Mouse (Mus musculus): ENCODE results near the gene Erh. TPM values are rescaled to one million over a fixed set of nuclear protein-coding genes. Genes with fewer than 3 reads are reported as not detected.

Gene Erh
- 265 and 347 TPM in 2 replicates for polyA plus RNA-seq (2016; fragmentation: Nextera tagmentation; extraction: Ambion mirVana)

DNA sequence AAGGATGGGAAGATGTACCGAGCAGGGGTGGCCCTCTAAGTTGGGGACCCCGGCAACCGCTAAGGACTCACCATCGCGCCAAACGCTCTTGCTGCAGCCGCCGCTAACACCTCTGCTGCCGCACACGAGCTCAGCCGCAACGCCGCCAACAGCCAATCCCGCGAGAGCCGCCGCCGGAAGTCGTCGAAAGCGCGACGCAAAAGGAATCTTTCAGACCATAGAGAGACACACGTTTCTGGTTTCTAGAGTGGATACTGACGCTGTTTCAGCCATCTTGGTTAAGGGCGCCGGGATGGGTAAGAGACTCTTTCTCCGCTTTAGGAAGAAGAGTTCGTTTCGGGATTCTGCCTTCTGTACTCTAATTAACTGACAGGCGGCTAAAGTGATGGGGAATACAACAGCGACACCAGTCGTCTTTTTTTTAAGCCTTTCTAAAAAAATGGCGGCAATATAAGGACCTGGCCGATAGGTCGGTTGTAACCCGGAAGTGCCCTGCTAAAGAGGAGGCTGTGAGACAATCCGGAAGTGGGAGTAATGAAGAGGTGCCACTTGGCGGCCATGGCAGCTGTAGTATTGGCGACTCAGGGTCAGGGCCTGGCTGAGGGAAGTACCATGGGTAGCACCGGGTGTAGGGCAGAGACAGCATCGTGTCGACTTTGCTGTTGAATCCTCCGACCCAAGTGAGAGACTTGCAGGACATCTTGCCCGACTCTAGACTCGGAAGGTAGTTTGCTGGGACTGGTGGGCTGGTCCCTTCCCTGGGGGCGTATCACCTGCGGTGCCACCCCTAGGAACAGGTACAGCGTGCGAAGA lies at the start of gene Erh, which contains the start of gene Slc39a9:
Gene Erh (minus strand): TSS at position 649 of the 813 bp plus-strand sequence.
Gene Slc39a9 (plus strand): TSS at position 191 of the 813 bp plus-strand sequence.
- Histone ChIP-seq H3K4me3 (peak within 1 kb of the TSS; percentile 99), H3K27ac (peak within 1 kb of the TSS; percentile 98), H3K4me1 (peaks cover 28% of the 10 kb centered on the region), H3K9me3 (no peaks in the 10 kb centered on the region), H3K36me3 (peaks cover 38% of the 10 kb centered on the region), H3K27me3 (ENCODE audit: insufficient read depth, poor library complexity, severe bottlenecking) (no peaks in the 10 kb centered on the region)
- DNase-seq (ENCODE audit: low spot score) = peak; percentile 97
- WGBS = under 1% methylated on average over 50 of the region's 50 CpGs

DNA sequence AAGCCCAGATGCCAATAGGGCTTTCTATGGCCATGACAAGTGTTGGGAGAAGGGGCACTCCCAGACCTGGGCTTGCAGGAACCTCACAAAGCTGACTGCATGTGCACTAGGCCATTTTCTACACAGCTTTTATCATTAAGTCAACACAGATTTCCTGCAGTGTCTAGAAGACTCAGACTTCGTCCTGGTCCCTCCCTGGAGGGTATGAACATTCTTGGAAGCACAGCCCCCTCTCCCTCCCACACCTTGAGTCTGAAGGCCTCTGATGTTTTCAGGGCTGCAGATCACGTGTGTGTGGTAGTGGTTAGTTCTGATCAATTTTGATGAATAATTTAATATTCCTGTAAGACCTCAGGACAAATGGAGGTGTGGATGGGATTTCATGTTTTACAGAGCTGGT lies 49.6 kb upstream of the Erh start:
- Histone ChIP-seq H3K36me3 (no peaks in the 10 kb centered on the region), H3K4me1 (peaks cover 33% of the 10 kb centered on the region), H3K4me3 (0 out of 2 replicates have a peak overlapping the region, but pooled peaks have one; percentile 59), H3K27me3 (ENCODE audit: insufficient read depth, poor library complexity, severe bottlenecking) (peaks cover 79% of the 10 kb centered on the region), H3K9me3 (no peaks in the 10 kb centered on the region), H3K27ac (no peak overlapping the region)
- DNase-seq (ENCODE audit: low spot score) = no peak
- WGBS = 34% methylated on average over 2 of the region's 2 CpGs

DNA sequence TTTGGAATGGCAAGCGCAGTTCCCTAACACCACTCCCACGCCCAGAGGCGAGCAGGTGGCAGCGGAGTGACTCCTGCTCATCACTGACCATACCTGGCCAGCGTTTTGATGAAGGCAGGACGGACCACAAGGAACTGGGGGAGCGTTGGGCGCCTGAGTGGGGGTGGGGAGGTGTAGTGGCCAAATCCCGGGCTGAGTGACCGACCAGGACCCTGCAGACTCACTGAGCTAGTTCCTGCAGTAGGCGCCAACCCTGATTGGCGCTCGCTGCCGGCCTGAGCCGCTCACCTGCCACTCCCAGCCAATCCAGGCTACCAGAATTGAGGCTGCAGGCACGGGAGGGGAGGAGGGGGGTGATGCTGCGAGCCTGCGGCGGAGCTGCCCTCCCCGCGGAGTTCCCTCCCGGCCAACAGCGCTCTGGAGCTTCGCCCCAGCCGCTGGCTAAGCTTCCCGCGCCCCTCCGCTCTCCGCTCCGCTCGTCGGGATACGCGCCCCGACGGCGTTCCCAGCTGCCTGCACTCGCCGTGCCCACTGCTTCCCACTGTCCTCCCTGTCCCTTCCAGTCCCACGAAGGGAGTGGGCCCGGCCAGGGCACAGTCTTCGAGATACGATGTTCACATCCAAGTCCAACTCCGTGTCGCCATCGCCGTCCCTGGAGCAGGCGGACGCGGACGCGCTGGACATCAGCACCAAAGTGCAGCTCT lies 48.3 kb upstream of the Erh start, which contains the start of gene Plekhd1:
Gene Plekhd1 (plus strand): TSS at position 323 of the 704 bp plus-strand sequence.
- H3K27me3 ChIP-seq (ENCODE audit: insufficient read depth, poor library complexity, severe bottlenecking) = peaks cover 79% of the 10 kb centered on the region
- 1% methylated on average over 52 of the region's 52 CpGs for WGBS
- H3K9me3 ChIP-seq = no peaks in the 10 kb centered on the region
- no peak for DNase-seq (ENCODE audit: low spot score)
- peaks cover 33% of the 10 kb centered on the region for H3K4me1 ChIP-seq
- H3K27ac ChIP-seq = peak within 1 kb of the TSS; percentile 43
- H3K36me3 ChIP-seq = no peaks in the 10 kb centered on the region
- peak within 1 kb of the TSS; percentile 59 for H3K4me3 ChIP-seq

DNA sequence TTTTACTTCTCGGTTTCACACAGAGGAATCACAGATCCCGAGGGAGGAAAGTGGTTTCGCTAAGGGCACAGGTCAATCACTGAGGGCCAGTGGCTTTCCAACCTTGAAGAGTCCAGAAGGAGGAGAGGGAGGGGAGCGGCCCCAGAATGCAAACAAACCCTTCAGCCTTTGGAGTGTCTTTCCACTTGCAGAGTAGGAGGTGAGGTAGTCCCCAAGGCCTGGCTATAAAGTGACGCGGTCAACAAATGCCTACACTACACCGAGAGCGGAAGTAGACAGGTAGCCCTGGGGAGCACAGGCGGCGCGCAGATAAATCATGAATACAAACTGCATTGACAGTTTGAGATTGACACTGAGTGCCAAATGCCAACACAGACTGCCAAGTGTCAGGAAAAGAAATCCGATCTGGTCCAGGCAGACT lies 47.5 kb upstream of the Erh start:
- WGBS = 8% methylated on average over 12 of the region's 12 CpGs
- no peak for DNase-seq (ENCODE audit: low spot score)

DNA sequence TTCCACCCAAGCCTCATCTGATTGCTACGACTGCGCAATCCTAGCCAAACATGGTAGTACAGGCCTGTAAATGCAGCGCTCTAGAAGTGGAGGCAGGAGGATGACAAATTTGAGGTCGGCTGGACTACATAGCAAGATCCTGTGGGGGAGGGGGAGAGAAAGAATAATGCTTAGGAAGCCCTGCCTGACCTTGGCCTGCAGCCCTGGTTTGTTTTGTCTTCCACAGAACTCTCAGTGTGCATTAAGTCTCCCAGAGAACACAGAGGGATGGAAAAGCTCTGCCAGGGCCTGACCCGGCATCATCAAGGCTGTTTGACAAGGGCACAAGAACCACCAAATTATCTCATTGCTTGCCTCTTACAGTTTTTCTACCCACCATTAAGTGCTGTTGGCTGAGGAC lies 45.6 kb upstream of the Erh start:
- no peak overlapping the region for H3K27ac ChIP-seq
- no peak overlapping the region for H3K4me3 ChIP-seq
- DNase-seq (ENCODE audit: low spot score) = no peak
- no peaks in the 10 kb centered on the region for H3K36me3 ChIP-seq
- H3K9me3 ChIP-seq = no peaks in the 10 kb centered on the region
- H3K4me1 ChIP-seq = peaks cover 29% of the 10 kb centered on the region
- 64% methylated on average over 5 of the region's 5 CpGs for WGBS
- H3K27me3 ChIP-seq (ENCODE audit: insufficient read depth, poor library complexity, severe bottlenecking) = peaks cover 56% of the 10 kb centered on the region

More for the DNA sequence above, 47.5 kb upstream of the Erh start:
- Histone ChIP-seq H3K27ac (no peak overlapping the region), H3K9me3 (no peaks in the 10 kb centered on the region), H3K4me1 (peaks cover 33% of the 10 kb centered on the region), H3K36me3 (no peaks in the 10 kb centered on the region), H3K27me3 (ENCODE audit: insufficient read depth, poor library complexity, severe bottlenecking) (peaks cover 73% of the 10 kb centered on the region), H3K4me3 (peak overlapping the region; percentile 59)

DNA sequence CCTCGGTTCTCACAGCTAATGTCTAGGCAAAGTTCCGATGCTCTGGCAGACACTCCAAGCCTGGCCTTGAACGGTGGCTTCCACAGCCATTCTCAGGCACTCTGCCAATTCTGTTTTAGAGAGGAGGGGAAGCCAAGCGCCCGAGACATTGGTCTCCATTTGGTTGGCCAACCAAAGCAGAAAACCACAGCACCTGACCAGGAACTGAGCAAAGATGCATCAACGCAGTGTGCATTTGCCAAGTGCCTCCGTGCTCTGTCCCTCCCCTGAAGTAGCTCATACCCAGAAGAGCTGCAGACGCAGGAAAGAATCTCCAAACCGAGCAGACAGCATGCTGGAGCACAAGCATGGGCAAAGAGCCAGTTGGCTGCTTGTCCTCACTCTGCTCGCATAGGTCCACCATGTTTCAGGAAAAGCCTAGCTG lies 43.7 kb upstream of the Erh start:
- Histone ChIP-seq H3K9me3 (no peaks in the 10 kb centered on the region), H3K27ac (no peak overlapping the region), H3K4me1 (peaks cover 13% of the 10 kb centered on the region), H3K4me3 (no peak overlapping the region), H3K27me3 (ENCODE audit: insufficient read depth, poor library complexity, severe bottlenecking) (peaks cover 37% of the 10 kb centered on the region), H3K36me3 (no peaks in the 10 kb centered on the region)
- 79% methylated on average over 10 of the region's 10 CpGs for WGBS
- DNase-seq (ENCODE audit: low spot score) = no peak

DNA sequence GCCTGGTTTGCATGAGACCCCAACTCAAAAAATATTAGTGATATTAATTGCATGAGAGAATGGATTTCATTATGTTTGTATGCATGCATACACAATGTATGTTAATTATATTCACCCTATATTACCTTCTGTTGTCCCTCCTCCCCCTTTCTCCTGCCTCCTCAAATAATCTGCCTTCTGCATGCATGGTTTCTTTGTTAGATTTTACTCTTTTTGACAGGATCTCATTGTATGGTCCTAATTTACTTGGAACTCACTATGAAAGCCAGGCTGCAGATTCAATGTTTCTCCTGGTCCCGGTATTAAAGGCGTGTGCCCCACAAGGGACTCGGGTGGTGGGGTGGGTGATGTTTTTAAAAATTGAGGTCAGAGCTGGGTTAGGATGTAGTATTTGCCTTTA lies 40.2 kb upstream of the Erh start:
- WGBS = 94% methylated on average over 3 of the region's 3 CpGs

DNA sequence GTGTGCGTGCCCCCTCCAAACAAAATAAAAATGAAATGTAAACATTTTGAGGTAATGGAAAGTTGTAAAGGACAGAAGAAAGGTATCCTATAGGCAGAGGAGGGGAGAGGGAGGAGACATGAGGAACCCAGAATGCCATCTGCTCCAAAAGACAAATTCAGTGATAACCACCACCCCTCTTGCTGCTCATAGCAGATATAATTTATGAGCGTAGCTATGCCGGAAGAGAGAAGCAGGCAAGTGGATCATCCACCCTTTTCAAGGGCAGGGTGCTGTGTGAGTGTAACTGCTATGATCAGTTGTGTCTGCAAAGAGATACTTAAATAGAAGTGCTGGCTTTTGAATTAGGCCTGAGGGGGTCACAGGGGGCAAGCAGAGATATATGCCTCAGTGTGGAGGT lies 39.4 kb upstream of the Erh start:
- no peak for DNase-seq (ENCODE audit: low spot score)
- no peaks in the 10 kb centered on the region for H3K27me3 ChIP-seq (ENCODE audit: insufficient read depth, poor library complexity, severe bottlenecking)
- H3K4me1 ChIP-seq = no peaks in the 10 kb centered on the region
- 86% methylated on average over 3 of the region's 3 CpGs for WGBS
- H3K9me3 ChIP-seq = no peaks in the 10 kb centered on the region
- no peak overlapping the region for H3K4me3 ChIP-seq
- H3K36me3 ChIP-seq = peaks cover 10% of the 10 kb centered on the region; the same call in 1 of the 2 replicates
- no peak overlapping the region for H3K27ac ChIP-seq

More for the DNA sequence above, 40.2 kb upstream of the Erh start:
- Histone ChIP-seq H3K27ac (no peak overlapping the region), H3K4me3 (no peak overlapping the region), H3K27me3 (ENCODE audit: insufficient read depth, poor library complexity, severe bottlenecking) (peaks cover 3% of the 10 kb centered on the region; the same call in 1 of the 2 replicates), H3K36me3 (peaks cover 5% of the 10 kb centered on the region; the same call in 1 of the 2 replicates), H3K9me3 (no peaks in the 10 kb centered on the region), H3K4me1 (no peaks in the 10 kb centered on the region)
- DNase-seq (ENCODE audit: low spot score) = no peak

DNA sequence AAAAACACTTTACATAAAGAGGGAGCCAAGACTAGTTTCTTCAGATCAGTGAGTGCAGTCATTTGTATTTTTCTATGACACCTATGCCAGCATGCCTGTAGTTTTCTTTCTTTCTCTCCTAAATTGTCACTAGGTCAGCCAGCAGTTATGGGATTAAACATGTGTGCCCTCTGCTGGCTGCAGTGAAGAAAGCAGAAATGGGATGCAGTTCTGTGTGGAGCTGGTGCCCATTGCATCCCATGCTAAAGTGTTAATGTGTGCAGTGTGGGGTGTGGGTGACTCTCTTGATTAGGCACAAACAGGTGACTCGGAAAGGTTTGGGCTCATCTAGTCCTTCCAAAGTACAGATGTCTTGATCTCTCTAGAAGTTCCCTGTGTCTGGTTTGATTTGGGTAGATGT lies 37.2 kb upstream of the Erh start:
- WGBS = 76% methylated on average over 1 of the region's 1 CpGs
- DNase-seq (ENCODE audit: low spot score) = no peak
- no peaks in the 10 kb centered on the region for H3K4me1 ChIP-seq
- H3K27me3 ChIP-seq (ENCODE audit: insufficient read depth, poor library complexity, severe bottlenecking) = no peaks in the 10 kb centered on the region
- no peak overlapping the region for H3K27ac ChIP-seq
- H3K9me3 ChIP-seq = no peaks in the 10 kb centered on the region
- no peak overlapping the region for H3K4me3 ChIP-seq
- peaks cover 21% of the 10 kb centered on the region; the same call in 1 of the 2 replicates for H3K36me3 ChIP-seq

DNA sequence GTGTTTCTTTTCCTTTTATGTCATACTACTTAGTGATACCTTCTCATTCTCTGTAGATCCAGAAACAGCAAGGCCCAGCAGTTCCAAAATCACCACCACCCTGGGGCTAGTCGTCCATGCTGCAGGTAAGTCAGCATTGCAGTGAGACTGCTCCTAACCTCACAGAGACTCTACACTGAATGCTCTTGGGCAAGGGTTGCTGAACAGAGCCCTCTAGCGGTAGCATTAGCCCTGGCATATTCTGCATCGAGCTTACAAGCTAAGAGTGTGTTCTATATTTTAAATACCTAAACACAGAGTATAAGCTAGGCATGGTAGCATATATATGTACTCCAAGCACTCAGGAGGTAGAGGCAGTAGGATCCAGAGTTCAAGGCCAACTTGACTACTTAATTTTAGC lies 29.0 kb upstream of the Erh start:
- Histone ChIP-seq H3K27ac (no peak overlapping the region), H3K27me3 (ENCODE audit: insufficient read depth, poor library complexity, severe bottlenecking) (no peaks in the 10 kb centered on the region), H3K9me3 (no peaks in the 10 kb centered on the region), H3K4me1 (no peaks in the 10 kb centered on the region), H3K4me3 (no peak overlapping the region), H3K36me3 (peaks cover 41% of the 10 kb centered on the region)
- 17% methylated on average over 3 of the region's 3 CpGs for WGBS
- no peak for DNase-seq (ENCODE audit: low spot score)

DNA sequence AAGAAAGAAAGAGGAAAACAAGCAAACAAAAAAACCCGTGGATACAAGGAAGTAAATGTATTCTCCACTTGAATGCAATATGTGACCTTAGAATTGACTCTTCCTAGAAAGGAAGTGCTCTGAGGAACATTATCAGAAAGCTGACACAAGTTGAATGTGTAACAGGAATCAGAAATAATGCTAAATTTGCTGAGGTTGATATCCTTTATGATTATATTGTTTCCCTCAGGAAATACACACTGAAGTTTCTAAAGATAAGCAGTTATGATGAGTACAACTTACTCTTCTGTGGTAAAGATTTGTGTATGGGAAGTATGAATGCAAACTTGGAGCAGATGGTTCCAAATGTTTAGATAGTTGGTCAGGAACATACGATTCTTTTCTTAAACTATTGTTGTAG lies 24.2 kb upstream of the Erh start:
- H3K27ac ChIP-seq = no peak overlapping the region
- H3K4me3 ChIP-seq = no peak overlapping the region
- 79% methylated on average over 2 of the region's 2 CpGs for WGBS
- no peak for DNase-seq (ENCODE audit: low spot score)
- no peaks in the 10 kb centered on the region for H3K4me1 ChIP-seq
- peaks cover 25% of the 10 kb centered on the region for H3K36me3 ChIP-seq
- H3K27me3 ChIP-seq (ENCODE audit: insufficient read depth, poor library complexity, severe bottlenecking) = no peaks in the 10 kb centered on the region
- no peaks in the 10 kb centered on the region for H3K9me3 ChIP-seq

DNA sequence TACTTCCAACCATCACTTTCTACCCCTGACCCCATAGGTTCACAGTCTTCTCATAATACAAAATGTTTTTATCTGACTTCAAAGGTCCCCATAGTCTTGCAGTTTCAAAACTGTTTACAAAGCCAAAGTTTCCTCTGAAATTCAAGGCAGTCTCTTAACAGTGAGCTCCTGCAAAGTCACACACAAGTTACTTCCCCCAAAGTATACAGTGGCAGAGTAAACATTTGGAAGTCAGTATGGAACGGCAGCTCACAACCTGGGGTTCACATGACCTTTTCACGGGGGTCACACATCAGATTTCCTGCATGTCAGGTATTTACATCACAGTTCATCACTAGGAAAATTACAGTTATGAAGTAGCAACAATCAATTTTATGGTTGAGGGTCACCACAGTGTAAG lies 19.8 kb upstream of the Erh start:
- DNase-seq (ENCODE audit: low spot score) = no peak
- Histone ChIP-seq H3K27ac (no peak overlapping the region), H3K4me3 (no peak overlapping the region), H3K9me3 (no peaks in the 10 kb centered on the region), H3K27me3 (ENCODE audit: insufficient read depth, poor library complexity, severe bottlenecking) (no peaks in the 10 kb centered on the region), H3K36me3 (peaks cover 28% of the 10 kb centered on the region), H3K4me1 (peaks cover 7% of the 10 kb centered on the region)
- 90% methylated on average over 2 of the region's 2 CpGs for WGBS

DNA sequence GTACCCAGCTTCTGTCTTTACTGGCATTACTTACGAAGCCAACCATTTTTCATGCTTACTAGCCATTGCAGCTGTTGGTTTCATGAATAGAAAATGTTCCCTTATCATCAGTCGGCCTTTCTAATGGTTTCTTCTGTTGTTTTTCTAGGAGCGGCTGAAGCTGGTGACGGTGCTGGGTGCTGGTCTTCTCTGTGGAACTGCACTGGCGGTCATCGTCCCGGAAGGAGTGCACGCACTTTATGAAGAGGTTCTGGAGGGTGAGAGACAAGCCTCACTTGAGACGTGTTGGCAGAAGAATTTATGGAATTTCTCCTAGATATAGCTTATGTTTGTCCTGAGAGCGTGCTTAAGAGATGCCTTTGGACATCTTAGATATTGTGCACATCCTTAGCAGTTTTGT lies 18.2 kb upstream of the Erh start:
- peaks cover 7% of the 10 kb centered on the region for H3K4me1 ChIP-seq
- H3K4me3 ChIP-seq = no peak overlapping the region
- DNase-seq (ENCODE audit: low spot score) = no peak
- no peaks in the 10 kb centered on the region for H3K27me3 ChIP-seq (ENCODE audit: insufficient read depth, poor library complexity, severe bottlenecking)
- 76% methylated on average over 10 of the region's 10 CpGs for WGBS
- H3K36me3 ChIP-seq = peaks cover 21% of the 10 kb centered on the region
- H3K27ac ChIP-seq = no peak overlapping the region
- no peaks in the 10 kb centered on the region for H3K9me3 ChIP-seq

Measured in heart, embryonic 10.5 days (tissue).